8 mouse cellular contexts compared by ENCODE assay signal in the genomic region with DNA sequence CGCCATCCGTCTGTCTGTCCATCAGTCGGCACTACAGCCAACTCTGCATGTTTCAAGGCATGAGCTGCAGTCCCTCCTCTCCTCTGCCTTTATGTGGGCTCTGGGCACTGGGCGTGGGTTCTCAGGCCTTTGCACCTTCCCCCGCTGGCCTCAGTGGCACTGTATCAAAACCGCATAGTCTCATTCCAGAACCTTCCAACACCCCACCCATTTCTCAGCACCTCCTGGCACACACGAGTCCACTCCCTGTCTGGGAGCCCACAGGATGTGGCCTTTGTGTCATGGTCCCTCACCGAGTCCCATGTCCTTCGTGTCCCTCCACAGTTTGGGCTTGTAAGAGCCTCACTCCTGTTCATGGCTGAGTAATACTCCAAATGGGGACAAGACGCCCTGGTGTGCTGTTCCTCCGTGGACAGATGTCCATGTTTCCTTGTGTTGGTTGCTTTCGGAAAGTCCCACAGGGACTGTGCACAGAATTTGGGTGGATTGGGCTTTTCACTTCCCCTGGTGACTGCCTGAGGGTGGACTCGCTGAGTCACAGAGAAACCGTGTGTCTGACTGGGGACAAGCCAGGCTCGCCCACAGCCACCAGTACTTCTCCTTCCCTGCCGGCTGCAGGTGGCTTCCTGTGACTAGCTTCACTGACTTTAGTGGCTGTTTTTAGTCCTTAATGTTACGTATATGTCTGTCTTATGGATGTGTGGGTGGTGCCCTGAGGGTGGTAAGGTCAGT. TPM values are rescaled to one million over a fixed set of nuclear protein-coding genes. Genes with fewer than 3 reads are reported as not detected.
A peak's percentile ranks its signal among the peaks of the same experiment; 100 is the strongest.
DNase-seq lines count a peak whose midpoint lies in the region; ATAC-seq lines count a peak whose summit lies in the region.

No protein-coding gene starts in this region.

- H3K27ac ChIP-seq in hindbrain, embryonic 10.5 days = 0 out of 2 replicates have a peak overlapping the region, but pooled peaks have one; percentile 26
- no peak overlapping the region for H3K27ac ChIP-seq in hindbrain, embryonic 11.5 days (ENCODE audit: low read depth, low read length)
- H3K27ac ChIP-seq in heart, embryonic 14.5 days (replicated peaks in 1 of 2; ENCODE audit: control insufficient read depth in 1 of 2, insufficient read depth in 1 of 2, low read depth in 2 of 2, low read length in 2 of 2) = peak overlapping the region; percentile 62 to 71
- H3K27ac ChIP-seq in midbrain, embryonic 15.5 days = no peak overlapping the region

- peaks cover 31% of the 10 kb centered on the region for H3K36me3 ChIP-seq in hindbrain, embryonic 10.5 days
- no peaks in the 10 kb centered on the region for H3K36me3 ChIP-seq in hindbrain, embryonic 11.5 days (ENCODE audit: control insufficient read depth, insufficient read depth, low read length)
- no peaks in the 10 kb centered on the region; the same call in 1 of the 2 replicates for H3K36me3 ChIP-seq in heart, embryonic 14.5 days (ENCODE audit: control insufficient read depth, insufficient read depth, low read length)
- H3K36me3 ChIP-seq in midbrain, embryonic 15.5 days (replicated peaks) = no peaks in the 10 kb centered on the region

- H3K27me3 ChIP-seq in hindbrain, embryonic 10.5 days (ENCODE audit: insufficient read depth, poor library complexity, severe bottlenecking) = no peaks in the 10 kb centered on the region
- H3K27me3 ChIP-seq in hindbrain, embryonic 11.5 days (ENCODE audit: control insufficient read depth, insufficient read depth, low read length) = no peaks in the 10 kb centered on the region
- no peaks in the 10 kb centered on the region for H3K27me3 ChIP-seq in heart, embryonic 14.5 days (ENCODE audit: control insufficient read depth, insufficient read depth, low read length)
- no peaks in the 10 kb centered on the region for H3K27me3 ChIP-seq in midbrain, embryonic 15.5 days (replicated peaks)

- no peak overlapping the region for H3K9ac ChIP-seq in hindbrain, embryonic 11.5 days (ENCODE audit: low read depth, low read length)
- H3K9ac ChIP-seq in heart, embryonic 14.5 days (ENCODE audit: low read length) = 0 out of 2 replicates have a peak overlapping the region, but pooled peaks have one; percentile 54
- no peak overlapping the region for H3K9ac ChIP-seq in midbrain, embryonic 15.5 days

- peaks cover 78% of the 10 kb centered on the region for H3K4me1 ChIP-seq in hindbrain, embryonic 10.5 days (replicated peaks)
- H3K4me1 ChIP-seq in hindbrain, embryonic 11.5 days (replicated peaks; ENCODE audit: control insufficient read depth, insufficient read depth, low read length) = peaks cover 7% of the 10 kb centered on the region; the same call in 1 of the 2 replicates
- peaks cover 61 to 72% of the 10 kb centered on the region in 2 experiments for H3K4me1 ChIP-seq in heart, embryonic 14.5 days (ENCODE audit: control insufficient read depth in 2 of 2, insufficient read depth in 2 of 2, low read length in 2 of 2)
- H3K4me1 ChIP-seq in midbrain, embryonic 15.5 days = peaks cover 47% of the 10 kb centered on the region

- H3K4me3 ChIP-seq in hindbrain, embryonic 10.5 days = no peak overlapping the region
- H3K4me3 ChIP-seq in hindbrain, embryonic 11.5 days (ENCODE audit: low read depth, low read length) = no peak overlapping the region
- no peak overlapping the region for H3K4me3 ChIP-seq in heart, embryonic 14.5 days (ENCODE audit: control insufficient read depth in 1 of 2, insufficient read depth in 1 of 2, low read depth in 1 of 2, low read length in 2 of 2)
- H3K4me3 ChIP-seq in midbrain, embryonic 15.5 days = no peak overlapping the region

- H3K9me3 ChIP-seq in hindbrain, embryonic 10.5 days = no peaks in the 10 kb centered on the region
- no peaks in the 10 kb centered on the region for H3K9me3 ChIP-seq in hindbrain, embryonic 11.5 days (ENCODE audit: control insufficient read depth, low read length)
- no peaks in the 10 kb centered on the region for H3K9me3 ChIP-seq in heart, embryonic 14.5 days (ENCODE audit: control insufficient read depth, low read length)
- H3K9me3 ChIP-seq in midbrain, embryonic 15.5 days = no peaks in the 10 kb centered on the region

- no peak overlapping the region for H3K4me2 ChIP-seq in hindbrain, embryonic 11.5 days (replicated peaks; ENCODE audit: low read depth, low read length)
- no peak overlapping the region for H3K4me2 ChIP-seq in heart, embryonic 14.5 days (ENCODE audit: low read length)
- no peak overlapping the region for H3K4me2 ChIP-seq in midbrain, embryonic 15.5 days

- ATAC-seq in hindbrain, embryonic 11.5 days (ENCODE audit: low FRiP score) = no peak
- ATAC-seq in CD4-positive, CD25-positive, alpha-beta regulatory T cell, adult 4 months = peak; percentile 61
- no peak for ATAC-seq in heart, embryonic 14.5 days (ENCODE audit: insufficient number of reproducible peaks, insufficient read depth, low FRiP score, low read depth)
- ATAC-seq in megakaryocyte, adult 5-6 weeks (ENCODE audit: poor library complexity, severe bottlenecking) = peak; percentile 70
- ATAC-seq in midbrain, embryonic 15.5 days (replicated peaks) = no peak

- WGBS in hindbrain, embryonic 10.5 days = 93% methylated on average over 17 of the region's 17 CpGs
- 94% methylated on average over 17 of the region's 17 CpGs for WGBS in hindbrain, embryonic 11.5 days
- WGBS in heart, embryonic 14.5 days = 87% methylated on average over 17 of the region's 17 CpGs
- 94% methylated on average over 17 of the region's 17 CpGs for WGBS in midbrain, embryonic 15.5 days

- no peak for DNase-seq in hindbrain, embryonic 10.5 days (ENCODE audit: low spot score)
- no peak for DNase-seq in hindbrain, embryonic 11.5 days (ENCODE audit: low spot score)
- no peak for DNase-seq in adrenal gland, adult 2 months
- DNase-seq in ovary, adult 18-20 months (ENCODE audit: low spot score) = no peak

RNA-seq across cellular contexts. Expression of a gene that starts 5.8 kb away (rescaled TPM):
- 62.1 and 78.5 TPM in 2 replicates for polyA plus RNA-seq in hindbrain, embryonic 10.5 days (2016; fragmentation: Nextera tagmentation; extraction: Ambion mirVana)
- 46.3 and 47.0 TPM in 2 replicates for polyA plus RNA-seq in hindbrain, embryonic 11.5 days (2014; fragmentation: Nextera tagmentation; extraction: Ambion mirVana)
- 10 to 100 TPM; 14.6 to 15.1 TPM for polyA plus RNA-seq in CD4-positive, CD25-positive, alpha-beta regulatory T cell, adult 4 months (2017; shearing (Covaris generic))
- polyA plus RNA-seq in heart, embryonic 14.5 days (2014; fragmentation: Nextera tagmentation; extraction: Ambion mirVana) = 31.4 and 33.7 TPM in 2 replicates
- 28.0 and 31.7 TPM in 2 replicates for total RNA-seq in megakaryocyte, adult 5-6 weeks (2015)
- 40.4 and 46.1 TPM in 2 replicates for total RNA-seq in megakaryocyte, adult 5-6 weeks (2017)
- 10 to 100 TPM; 34.3 to 44.6 TPM for total RNA-seq in adrenal gland, adult 2 months (2021)
- 71.0 and 72.8 TPM in 2 replicates for polyA plus RNA-seq in adrenal gland, adult 2 months (2012; rRNA removed)
- 154 and 159 TPM in 2 replicates for polyA plus RNA-seq in midbrain, embryonic 15.5 days (2015; fragmentation: Nextera tagmentation; extraction: Ambion mirVana)

RNA-seq across cellular contexts. Expression of a gene that starts 7.2 kb away (rescaled TPM):
- polyA plus RNA-seq in hindbrain, embryonic 10.5 days (2016; fragmentation: Nextera tagmentation; extraction: Ambion mirVana) = 7.0 and 9.0 TPM in 2 replicates
- polyA plus RNA-seq in hindbrain, embryonic 11.5 days (2014; fragmentation: Nextera tagmentation; extraction: Ambion mirVana) = 3.8 and 3.9 TPM in 2 replicates
- 1 to 10 TPM; 2.4 to 2.6 TPM for polyA plus RNA-seq in CD4-positive, CD25-positive, alpha-beta regulatory T cell, adult 4 months (2017; shearing (Covaris generic))
- 1.8 and 2.2 TPM in 2 replicates for polyA plus RNA-seq in heart, embryonic 14.5 days (2014; fragmentation: Nextera tagmentation; extraction: Ambion mirVana)
- total RNA-seq in megakaryocyte, adult 5-6 weeks (2015) = 3.4 and 3.7 TPM in 2 replicates
- 5.0 and 6.5 TPM in 2 replicates for total RNA-seq in megakaryocyte, adult 5-6 weeks (2017)
- total RNA-seq in adrenal gland, adult 2 months (2021) = under 1 TPM; 0.41 to 0.92 TPM
- polyA plus RNA-seq in adrenal gland, adult 2 months (2012; rRNA removed) = 0.52 and 0.72 TPM in 2 replicates
- polyA plus RNA-seq in midbrain, embryonic 15.5 days (2015; fragmentation: Nextera tagmentation; extraction: Ambion mirVana) = 6.9 and 8.0 TPM in 2 replicates

RNA-seq across cellular contexts. Expression of a gene that starts 22.4 kb away (rescaled TPM):
- polyA plus RNA-seq in hindbrain, embryonic 10.5 days (2016; fragmentation: Nextera tagmentation; extraction: Ambion mirVana) = 53.2 and 58.8 TPM in 2 replicates
- 26.0 and 28.9 TPM in 2 replicates for polyA plus RNA-seq in hindbrain, embryonic 11.5 days (2014; fragmentation: Nextera tagmentation; extraction: Ambion mirVana)
- polyA plus RNA-seq in CD4-positive, CD25-positive, alpha-beta regulatory T cell, adult 4 months (2017; shearing (Covaris generic)) = 1 to 10 TPM; 4.2 to 4.7 TPM
- 16.6 and 16.9 TPM in 2 replicates for polyA plus RNA-seq in heart, embryonic 14.5 days (2014; fragmentation: Nextera tagmentation; extraction: Ambion mirVana)
- total RNA-seq in megakaryocyte, adult 5-6 weeks (2015) = 4.5 and 7.4 TPM in 2 replicates
- total RNA-seq in megakaryocyte, adult 5-6 weeks (2017) = 16.2 and 20.6 TPM in 2 replicates
- 10 to 100 TPM; 32.6 to 40.3 TPM for total RNA-seq in adrenal gland, adult 2 months (2021)
- polyA plus RNA-seq in adrenal gland, adult 2 months (2012; rRNA removed) = 35.5 and 37.4 TPM in 2 replicates
- polyA plus RNA-seq in midbrain, embryonic 15.5 days (2015; fragmentation: Nextera tagmentation; extraction: Ambion mirVana) = 35.8 and 38.3 TPM in 2 replicates

RNA-seq across cellular contexts. Expression of a gene that starts 30.0 kb away (rescaled TPM):
- 3.3 and 3.6 TPM in 2 replicates for polyA plus RNA-seq in hindbrain, embryonic 10.5 days (2016; fragmentation: Nextera tagmentation; extraction: Ambion mirVana)
- 2.3 TPM in 2 replicates for polyA plus RNA-seq in hindbrain, embryonic 11.5 days (2014; fragmentation: Nextera tagmentation; extraction: Ambion mirVana)
- 10 to 100 TPM; 19.3 to 22.0 TPM for polyA plus RNA-seq in CD4-positive, CD25-positive, alpha-beta regulatory T cell, adult 4 months (2017; shearing (Covaris generic))
- 9.5 and 11.3 TPM in 2 replicates for polyA plus RNA-seq in heart, embryonic 14.5 days (2014; fragmentation: Nextera tagmentation; extraction: Ambion mirVana)
- 0.34 and 0.85 TPM in 2 replicates for total RNA-seq in megakaryocyte, adult 5-6 weeks (2015)
- 0.07 and 0.28 TPM in 2 replicates for total RNA-seq in megakaryocyte, adult 5-6 weeks (2017)
- 10 to 100 TPM; 33.2 to 45.4 TPM for total RNA-seq in adrenal gland, adult 2 months (2021)
- polyA plus RNA-seq in adrenal gland, adult 2 months (2012; rRNA removed) = 137 and 154 TPM in 2 replicates
- polyA plus RNA-seq in midbrain, embryonic 15.5 days (2015; fragmentation: Nextera tagmentation; extraction: Ambion mirVana) = 5.7 and 6.2 TPM in 2 replicates

RNA-seq across cellular contexts. Expression of a gene that starts 31.8 kb away (rescaled TPM):
- polyA plus RNA-seq in hindbrain, embryonic 10.5 days (2016; fragmentation: Nextera tagmentation; extraction: Ambion mirVana) = 46.2 and 54.6 TPM in 2 replicates
- 32.1 and 33.5 TPM in 2 replicates for polyA plus RNA-seq in hindbrain, embryonic 11.5 days (2014; fragmentation: Nextera tagmentation; extraction: Ambion mirVana)
- polyA plus RNA-seq in CD4-positive, CD25-positive, alpha-beta regulatory T cell, adult 4 months (2017; shearing (Covaris generic)) = 10 to 100 TPM; 12.5 to 14.8 TPM
- 38.8 and 39.8 TPM in 2 replicates for polyA plus RNA-seq in heart, embryonic 14.5 days (2014; fragmentation: Nextera tagmentation; extraction: Ambion mirVana)
- total RNA-seq in megakaryocyte, adult 5-6 weeks (2015) = 16.4 and 20.2 TPM in 2 replicates
- total RNA-seq in megakaryocyte, adult 5-6 weeks (2017) = 11.5 and 15.0 TPM in 2 replicates
- total RNA-seq in adrenal gland, adult 2 months (2021) = 100 to 1,000 TPM in 1 of 2 experiments, 10 to 100 TPM in 1; 83.5 to 121 TPM
- polyA plus RNA-seq in adrenal gland, adult 2 months (2012; rRNA removed) = 165 and 188 TPM in 2 replicates
- polyA plus RNA-seq in midbrain, embryonic 15.5 days (2015; fragmentation: Nextera tagmentation; extraction: Ambion mirVana) = 36.4 and 38.5 TPM in 2 replicates

Comparison
In these comparisons a context has a peak if more than half of its experiments do, and no peak if none do; other contexts are left out.
1. H3K27ac ChIP-seq: peak in hindbrain, embryonic 10.5 days (single experiment) and heart, embryonic 14.5 days (2 of 2); none in hindbrain, embryonic 11.5 days (single experiment) and midbrain, embryonic 15.5 days (single experiment).
2. ATAC-seq: peak in CD4-positive, CD25-positive, alpha-beta regulatory T cell, adult 4 months (single experiment) and megakaryocyte, adult 5-6 weeks (single experiment); none in hindbrain, embryonic 11.5 days (single experiment), heart, embryonic 14.5 days (single experiment) and midbrain, embryonic 15.5 days (single experiment).